Comparison of ENCODE assay signal across 23 mouse cellular contexts in genomic region chr1:90901246-90901645, GRCm38 (mm10). TPM values are rescaled to one million over a fixed set of nuclear protein-coding genes. Genes with fewer than 3 reads are reported as not detected.
DNase-seq lines count a peak whose midpoint lies in the region; ATAC-seq lines count a peak whose summit lies in the region.
"Had no signal": no experiment of that assay in that cellular context is flagged by ENCODE, and none has a peak within 500 bp of the region (broad histone marks: within the 10 kb centered on the region; RNA-seq: fewer than 3 reads in every experiment).

No protein-coding gene starts in this region.

- H3K27me3 ChIP-seq in hindbrain, embryonic 10.5 days (ENCODE audit: insufficient read depth, poor library complexity, severe bottlenecking), result no peaks in the 10 kb centered on the region
- H3K27me3 ChIP-seq in hindbrain, embryonic 11.5 days (ENCODE audit: control insufficient read depth, insufficient read depth, low read length), result no peaks in the 10 kb centered on the region
- no peaks in the 10 kb centered on the region for H3K27me3 ChIP-seq in midbrain, embryonic 11.5 days (ENCODE audit: control insufficient read depth, insufficient read depth, low read length)
- H3K27me3 ChIP-seq in midbrain, embryonic 16.5 days (ENCODE audit: control insufficient read depth, insufficient read depth, low read depth, low read length), result no peaks in the 10 kb centered on the region
- H3K27me3 ChIP-seq: embryonic facial prominence, embryonic 12.5 days; forebrain, embryonic 12.5 days; hindbrain, embryonic 12.5 days; intestine, embryonic 15.5 days; Patski had no signal

- ATAC-seq in hindbrain, embryonic 11.5 days (ENCODE audit: low FRiP score), result no peak
- no peak for ATAC-seq in midbrain, embryonic 11.5 days (ENCODE audit: low FRiP score)
- ATAC-seq in midbrain, embryonic 16.5 days, result no peak
- ATAC-seq: forebrain, postnatal 0 days; intestine, embryonic 15.5 days; Patski had no signal

- H3K4me2 ChIP-seq in hindbrain, embryonic 11.5 days (replicated peaks; ENCODE audit: low read depth, low read length), result no peak overlapping the region
- no peak overlapping the region for H3K4me2 ChIP-seq in midbrain, embryonic 11.5 days
- H3K4me2 ChIP-seq in midbrain, embryonic 16.5 days (ENCODE audit: low read length), result no peak overlapping the region
- H3K4me2 ChIP-seq: embryonic facial prominence, embryonic 12.5 days; forebrain, embryonic 12.5 days; heart, embryonic 11.5 days; heart, embryonic 15.5 days; hindbrain, embryonic 12.5 days; intestine, embryonic 15.5 days had no signal

- 0 out of 2 replicates have a peak overlapping the region, but pooled peaks have one; percentile 40 for H3K27ac ChIP-seq in hindbrain, embryonic 10.5 days
- no peak overlapping the region for H3K27ac ChIP-seq in hindbrain, embryonic 11.5 days (ENCODE audit: low read depth, low read length)
- no peak overlapping the region for H3K27ac ChIP-seq in midbrain, embryonic 11.5 days (ENCODE audit: low read depth, low read length)
- no peak overlapping the region for H3K27ac ChIP-seq in midbrain, embryonic 16.5 days (ENCODE audit: low read length)
- H3K27ac ChIP-seq: embryonic facial prominence, embryonic 12.5 days; forebrain, embryonic 12.5 days; heart, embryonic 15.5 days; hindbrain, embryonic 12.5 days had no signal

- no peak for DNase-seq in hindbrain, embryonic 10.5 days (ENCODE audit: low spot score)
- DNase-seq in hindbrain, embryonic 11.5 days (ENCODE audit: low spot score), result no peak
- peak; percentile 37 for DNase-seq in midbrain, embryonic 11.5 days (ENCODE audit: low spot score, missing footprints)
- peak; percentile 91 for DNase-seq in R1 (ENCODE audit: low read depth, low spot score)
- DNase-seq in spleen, postnatal 4 days (ENCODE audit: low spot score in 2 of 2), result no peak
- DNase-seq in frontal cortex, postnatal 25 days (ENCODE audit: low spot score in 2 of 2), result no peak
- DNase-seq: adrenal gland, adult 8-10 months; adrenal gland, postnatal 36 days; cerebellum, adult 11-12 months; cerebellum, adult 9-10 months; cerebellum, postnatal 25 days; forebrain, postnatal 0 days; heart, postnatal 14 days; kidney, adult 18-20 months had no signal

- 69% methylated on average over 4 of the region's 4 CpGs for whole genome bisulfite sequencing in hindbrain, embryonic 10.5 days
- whole genome bisulfite sequencing in hindbrain, embryonic 11.5 days, result 68% methylated on average over 4 of the region's 4 CpGs
- WGBS in midbrain, embryonic 11.5 days, result 70% methylated on average over 4 of the region's 4 CpGs
- 60% methylated on average over 4 of the region's 4 CpGs for WGBS in midbrain, embryonic 16.5 days

- H3K36me3 ChIP-seq in hindbrain, embryonic 10.5 days, result no peaks in the 10 kb centered on the region
- H3K36me3 ChIP-seq in hindbrain, embryonic 11.5 days (ENCODE audit: control insufficient read depth, insufficient read depth, low read length), result no peaks in the 10 kb centered on the region
- no peaks in the 10 kb centered on the region for H3K36me3 ChIP-seq in midbrain, embryonic 11.5 days (ENCODE audit: control insufficient read depth, insufficient read depth, low read length)
- H3K36me3 ChIP-seq in midbrain, embryonic 16.5 days (ENCODE audit: control insufficient read depth, insufficient read depth, low read length), result no peaks in the 10 kb centered on the region
- H3K36me3 ChIP-seq: embryonic facial prominence, embryonic 12.5 days; forebrain, embryonic 12.5 days; heart, embryonic 15.5 days; hindbrain, embryonic 12.5 days; intestine, embryonic 15.5 days had no signal

- H3K9ac ChIP-seq in hindbrain, embryonic 11.5 days (ENCODE audit: low read depth, low read length), result no peak overlapping the region
- H3K9ac ChIP-seq in midbrain, embryonic 11.5 days (ENCODE audit: low read length), result no peak overlapping the region
- no peak overlapping the region for H3K9ac ChIP-seq in midbrain, embryonic 16.5 days (ENCODE audit: low read depth, low read length)
- H3K9ac ChIP-seq: embryonic facial prominence, embryonic 12.5 days; forebrain, embryonic 12.5 days; forebrain, postnatal 0 days; heart, embryonic 15.5 days; hindbrain, embryonic 12.5 days; intestine, embryonic 15.5 days had no signal

- peaks cover 28% of the 10 kb centered on the region for H3K4me1 ChIP-seq in hindbrain, embryonic 10.5 days (replicated peaks)
- no peaks in the 10 kb centered on the region for H3K4me1 ChIP-seq in hindbrain, embryonic 11.5 days (replicated peaks; ENCODE audit: control insufficient read depth, insufficient read depth, low read length)
- H3K4me1 ChIP-seq in midbrain, embryonic 11.5 days (ENCODE audit: control insufficient read depth, insufficient read depth, low read length), result no peaks in the 10 kb centered on the region
- no peaks in the 10 kb centered on the region for H3K4me1 ChIP-seq in midbrain, embryonic 16.5 days (ENCODE audit: control insufficient read depth, insufficient read depth, low read length)

- no peak overlapping the region for H3K4me3 ChIP-seq in hindbrain, embryonic 10.5 days
- H3K4me3 ChIP-seq in hindbrain, embryonic 11.5 days (ENCODE audit: low read depth, low read length), result no peak overlapping the region
- no peak overlapping the region for H3K4me3 ChIP-seq in midbrain, embryonic 11.5 days (ENCODE audit: low read depth, low read length)
- H3K4me3 ChIP-seq in midbrain, embryonic 16.5 days (ENCODE audit: low read depth, low read length), result no peak overlapping the region
- H3K4me3 ChIP-seq: embryonic facial prominence, embryonic 12.5 days; forebrain, embryonic 12.5 days; heart, embryonic 15.5 days; hindbrain, embryonic 12.5 days; intestine, embryonic 15.5 days had no signal

- H3K9me3 ChIP-seq in hindbrain, embryonic 10.5 days, result no peaks in the 10 kb centered on the region
- no peaks in the 10 kb centered on the region for H3K9me3 ChIP-seq in hindbrain, embryonic 11.5 days (ENCODE audit: control insufficient read depth, low read length)
- H3K9me3 ChIP-seq in midbrain, embryonic 11.5 days (ENCODE audit: control insufficient read depth, low read length), result no peaks in the 10 kb centered on the region
- H3K9me3 ChIP-seq in midbrain, embryonic 16.5 days (replicated peaks; ENCODE audit: control insufficient read depth, low read length, poor library complexity, severe bottlenecking), result no peaks in the 10 kb centered on the region
- H3K9me3 ChIP-seq: embryonic facial prominence, embryonic 12.5 days; forebrain, embryonic 12.5 days; heart, embryonic 15.5 days; hindbrain, embryonic 12.5 days; intestine, embryonic 15.5 days had no signal

RNA-seq across cellular contexts. Expression of gene Mlph, which starts 13.6 kb away (rescaled TPM):
- polyA plus RNA-seq in hindbrain, embryonic 10.5 days (2016; fragmentation: Nextera tagmentation; extraction: Ambion mirVana), result 0.14 and 0.32 TPM in 2 replicates
- 0.03 TPM in 1 of 2 replicates, not detected in the other for polyA plus RNA-seq in hindbrain, embryonic 11.5 days (2014; fragmentation: Nextera tagmentation; extraction: Ambion mirVana)
- 0.10 and 0.33 TPM in 2 replicates for polyA plus RNA-seq in midbrain, embryonic 11.5 days (2014; fragmentation: Nextera tagmentation; extraction: Ambion mirVana)
- polyA plus RNA-seq in midbrain, embryonic 16.5 days (2015; fragmentation: Nextera tagmentation; extraction: Ambion mirVana), result 0.09 and 0.29 TPM in 2 replicates

RNA-seq across cellular contexts. Expression of gene Prlh, which starts 51.7 kb away (rescaled TPM):
- not detected in 2 replicates for polyA plus RNA-seq in hindbrain, embryonic 10.5 days (2016; fragmentation: Nextera tagmentation; extraction: Ambion mirVana)
- not detected in 2 replicates for polyA plus RNA-seq in hindbrain, embryonic 11.5 days (2014; fragmentation: Nextera tagmentation; extraction: Ambion mirVana)
- polyA plus RNA-seq in midbrain, embryonic 11.5 days (2014; fragmentation: Nextera tagmentation; extraction: Ambion mirVana), result not detected in 2 replicates
- not detected in 2 replicates for polyA plus RNA-seq in midbrain, embryonic 16.5 days (2015; fragmentation: Nextera tagmentation; extraction: Ambion mirVana)
- polyA plus RNA-seq: cortical plate, adult 2 months; embryonic facial prominence, embryonic 12.5 days; forebrain, embryonic 12.5 days; forebrain, postnatal 0 days; heart, embryonic 11.5 days; heart, embryonic 15.5 days; hindbrain, embryonic 12.5 days; intestine, embryonic 15.5 days; Patski had no signal

RNA-seq across cellular contexts. Expression of gene Col6a3, which starts 57.5 kb away (rescaled TPM):
- 4.1 and 4.7 TPM in 2 replicates for polyA plus RNA-seq in hindbrain, embryonic 10.5 days (2016; fragmentation: Nextera tagmentation; extraction: Ambion mirVana)
- polyA plus RNA-seq in hindbrain, embryonic 11.5 days (2014; fragmentation: Nextera tagmentation; extraction: Ambion mirVana), result 9.2 and 12.5 TPM in 2 replicates
- polyA plus RNA-seq in midbrain, embryonic 11.5 days (2014; fragmentation: Nextera tagmentation; extraction: Ambion mirVana), result 6.5 and 6.7 TPM in 2 replicates
- 5.9 and 7.8 TPM in 2 replicates for polyA plus RNA-seq in midbrain, embryonic 16.5 days (2015; fragmentation: Nextera tagmentation; extraction: Ambion mirVana)

Comparison
In these comparisons a context has a peak if more than half of its experiments do, and no peak if none do; other contexts are left out.
1. DNase-seq: peak in midbrain, embryonic 11.5 days (single experiment) and R1 (single experiment); none in hindbrain, embryonic 10.5 days (single experiment), hindbrain, embryonic 11.5 days (single experiment), spleen, postnatal 4 days (0 of 2) and frontal cortex, postnatal 25 days (0 of 2).